ENCODE assay signal across 8 mouse cellular contexts in the genomic region with DNA sequence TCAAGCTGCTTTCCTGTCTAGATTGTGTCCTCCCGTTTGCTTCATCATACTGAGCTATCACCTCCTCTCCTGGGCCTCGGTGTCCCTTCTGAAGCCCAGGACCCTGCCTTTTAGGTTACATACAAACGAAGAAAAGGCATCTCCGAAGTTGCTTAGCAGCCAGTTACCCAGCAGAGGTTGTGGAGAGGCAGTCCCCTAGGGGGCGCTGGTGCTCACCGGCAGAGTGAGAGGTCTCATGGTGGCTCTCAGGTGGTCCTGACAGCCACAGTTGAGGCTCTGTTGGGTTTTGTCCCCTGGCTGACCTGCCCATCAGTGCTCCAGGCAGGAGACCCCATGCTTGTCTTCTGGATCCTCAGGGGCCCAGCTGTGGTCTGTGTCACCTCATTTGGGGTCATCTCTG.
DNase-seq lines count a peak whose midpoint lies in the region; ATAC-seq and TF ChIP-seq lines count a peak whose summit lies in the region.

No protein-coding gene starts in this region.

- DNase-seq in gastrocnemius, postnatal 10 days = peak; percentile 67
- no peak for DNase-seq in gastrocnemius, postnatal 25 days
- DNase-seq in B cell, adult 2 months = peak; percentile 64 to 65
- DNase-seq in left cerebral cortex, postnatal 36 days (ENCODE audit: low spot score in 2 of 2) = peak; percentile 60 to 67

- H3K9me3 ChIP-seq in hindbrain, embryonic 15.5 days = no peaks in the 10 kb centered on the region

- WGBS in hindbrain, embryonic 15.5 days = 11% methylated on average over 6 of the region's 6 CpGs
- WGBS in olfactory bulb, adult 2 months = 7% methylated on average over 6 of the region's 6 CpGs

- H3K27me3 ChIP-seq in hindbrain, embryonic 15.5 days = peaks cover 4% of the 10 kb centered on the region; the same call in 1 of the 2 replicates

- no peaks in the 10 kb centered on the region for H3K4me1 ChIP-seq in bone marrow macrophage, adult 2 months (ENCODE audit: control insufficient read depth, insufficient read depth, low read length)
- peaks cover 15% of the 10 kb centered on the region for H3K4me1 ChIP-seq in hindbrain, embryonic 15.5 days (replicated peaks)
- peaks cover 10% of the 10 kb centered on the region for H3K4me1 ChIP-seq in olfactory bulb, adult 2 months (ENCODE audit: control insufficient read depth, insufficient read depth, low read length)

- ATAC-seq in hindbrain, embryonic 15.5 days (ENCODE audit: low FRiP score, low read depth) = no peak
- no peak for ATAC-seq in megakaryocyte, adult 5-6 weeks (ENCODE audit: poor library complexity, severe bottlenecking)

- TF ChIP-seq POLR2A in bone marrow macrophage, adult 2 months (IDR thresholded peaks at IDR 0.05; ENCODE audit: borderline replicate concordance, low read depth, low read length) = no peak
- TF ChIP-seq POLR2A in olfactory bulb, adult 2 months (IDR thresholded peaks at IDR 0.05; ENCODE audit: insufficient read depth, low read depth, low read length) = no peak

- H3K4me3 ChIP-seq in bone marrow macrophage, adult 2 months (ENCODE audit: insufficient read depth, low read length) = no peak overlapping the region
- H3K4me3 ChIP-seq in hindbrain, embryonic 15.5 days = no peak overlapping the region
- no peak overlapping the region for H3K4me3 ChIP-seq in olfactory bulb, adult 2 months (ENCODE audit: insufficient read depth, low read depth, low read length)

- no peak overlapping the region for H3K27ac ChIP-seq in bone marrow macrophage, adult 2 months (ENCODE audit: insufficient read depth, low read depth, low read length)
- H3K27ac ChIP-seq in hindbrain, embryonic 15.5 days (replicated peaks) = no peak overlapping the region
- no peak overlapping the region for H3K27ac ChIP-seq in olfactory bulb, adult 2 months (ENCODE audit: insufficient read depth, low read depth, low read length)

- H3K9ac ChIP-seq in hindbrain, embryonic 15.5 days = no peak overlapping the region

- H3K4me2 ChIP-seq in hindbrain, embryonic 15.5 days = peak overlapping the region; percentile 2; the same call in 1 of the 2 replicates

- TF ChIP-seq CTCF in bone marrow macrophage, adult 2 months (IDR thresholded peaks at IDR 0.05; ENCODE audit: low read depth, low read length) = peak; percentile 70
- TF ChIP-seq CTCF in olfactory bulb, adult 2 months (IDR thresholded peaks at IDR 0.05; ENCODE audit: insufficient read depth, low read depth, low read length) = peak; percentile 56; the same call in 1 of the 2 replicates

- intact Hi-C loops in left cerebral cortex, postnatal 36 days (cut with DNase I) = loop anchor here (5.0 kb wide), 1 partner anchor 83 kb away; a partner anchor contains a TSS

- no peaks in the 10 kb centered on the region for H3K36me3 ChIP-seq in hindbrain, embryonic 15.5 days
